Mouse (Mus musculus) Patski (cell line): ENCODE measurements at regions not wholly inside any gene's neighbourhood (a gene's known extent, or its start where the extent isn't known, plus 50 kb on each side); places are given as distances from the start of the nearest gene placed in this dataset.
"Not testable (repeated sequence)": the region's sequence is repeated elsewhere in the genome, so short reads cannot be mapped to it uniquely, and the experiment has no call there.

Experiments
- ATAC-seq: fragments of 100-300 bp; one replicate; pipeline ENCODE4 v1.8.0; 2021
- CTCF ChIA-PET: fragments of 350-600 bp; sonication (Branson Sonifier 250); formaldehyde crosslinking; loops from one replicate; lab custom pipeline; 2022; ENCODE audit warnings: inconsistent platforms; lab: Charles Lee
- POLR2A ChIA-PET: fragments of 350-600 bp; sonication (Branson Sonifier 250); formaldehyde crosslinking; loops from one replicate; lab custom pipeline; 2022; ENCODE audit warnings: antibody characterized with exemption, inconsistent platforms; lab: Charles Lee
- DNase-seq: peaks from one replicate; pipeline ENCODE4 v3.0.0-alpha.2; 2011; ENCODE audit warnings: low read depth, low spot score
- H3K27me3 ChIP-seq: fragments of 371-371 bp; one replicate; pipeline ENCODE4 v1.5.1; 2021
- CTCF ChIP-seq: fragments of 100-300 bp; IDR thresholded peaks from one replicate; pipeline ENCODE4 v1.5.1; 2021
- in situ Hi-C: fragments of 300-500 bp; cut with MboI; formaldehyde crosslinking; loops from 3 replicates; pipeline ENCODE4 v1.11.1; 2018; ENCODE audit warnings: low pct_unique_long_range_greater_than_20kb, mixed read lengths

DNA sequence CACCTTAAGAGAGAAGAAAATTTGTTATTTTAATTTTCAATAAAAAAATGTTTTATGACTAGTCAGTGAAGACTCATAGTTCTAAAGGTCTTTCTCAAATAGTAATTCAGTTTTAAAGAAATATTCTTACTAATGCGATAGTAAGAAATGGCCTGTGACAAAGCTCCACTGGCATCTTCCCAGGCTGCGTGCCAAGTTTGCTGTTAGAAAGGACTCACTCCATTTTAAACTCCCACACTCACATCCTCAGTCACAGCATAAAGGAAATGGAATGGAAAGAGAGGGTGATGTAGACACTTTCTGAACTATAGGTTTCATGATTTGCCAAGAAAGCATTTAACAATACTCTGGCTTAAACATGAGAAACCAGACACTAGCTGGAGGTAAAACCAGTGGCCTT lies 436.6 kb downstream of the Mei4 start:
- DNase-seq: peak; percentile 7
- no peak for ATAC-seq
- no peaks in the 10 kb centered on the region for H3K27me3 ChIP-seq
- ChIA-PET POLR2A (no interaction called here), CTCF (no interaction called here)
- TF ChIP-seq CTCF: no peak
- in situ Hi-C loops: no loop called here

GRCm38 (mm10) chr9:82306285-82306684 lies 442.8 kb downstream of the Mei4 start:
- ATAC-seq: peak; percentile 76
- ChIA-PET CTCF (no interaction called here), POLR2A (no interaction called here)
- in situ Hi-C loops: no loop called here
- H3K27me3 ChIP-seq: no peaks in the 10 kb centered on the region
- peak; percentile 15 for DNase-seq
- no peak for TF ChIP-seq CTCF

DNA sequence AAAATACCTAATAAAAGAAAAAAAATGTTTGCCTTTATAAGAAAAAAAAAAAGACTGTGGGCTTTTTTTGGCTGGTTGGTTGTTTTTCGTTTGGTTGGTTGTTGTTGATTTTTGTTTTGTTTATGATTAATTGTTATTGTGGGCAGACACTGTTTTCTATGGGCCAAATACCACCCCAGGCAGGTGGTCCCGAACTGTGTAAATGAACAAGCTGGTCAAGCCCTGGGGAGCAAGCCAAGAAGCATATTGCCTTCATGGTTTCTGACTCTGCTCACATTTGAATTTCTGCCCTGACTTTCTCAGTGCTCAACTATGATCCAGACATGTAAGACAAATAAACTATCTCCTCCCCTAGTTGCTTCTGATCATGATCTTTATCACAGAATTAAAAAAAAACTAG lies 449.0 kb downstream of the Mei4 start:
- POLR2A ChIA-PET: no interaction called here
- no peaks in the 10 kb centered on the region for H3K27me3 ChIP-seq
- no peak for TF ChIP-seq CTCF
- CTCF ChIA-PET: no interaction called here
- DNase-seq (no peak), ATAC-seq (no peak)
- in situ Hi-C loops: no loop called here

- H3K27me3 ChIP-seq: no peaks in the 10 kb centered on the region
- DNase-seq (no peak), ATAC-seq (no peak)
- TF ChIP-seq CTCF: no peak
- ChIA-PET CTCF (no interaction called here), POLR2A (no interaction called here)
- in situ Hi-C loops: no loop called here
Observed at GRCm38 (mm10) chr9:82340452-82340851, 477.0 kb downstream of the Mei4 start.

DNA sequence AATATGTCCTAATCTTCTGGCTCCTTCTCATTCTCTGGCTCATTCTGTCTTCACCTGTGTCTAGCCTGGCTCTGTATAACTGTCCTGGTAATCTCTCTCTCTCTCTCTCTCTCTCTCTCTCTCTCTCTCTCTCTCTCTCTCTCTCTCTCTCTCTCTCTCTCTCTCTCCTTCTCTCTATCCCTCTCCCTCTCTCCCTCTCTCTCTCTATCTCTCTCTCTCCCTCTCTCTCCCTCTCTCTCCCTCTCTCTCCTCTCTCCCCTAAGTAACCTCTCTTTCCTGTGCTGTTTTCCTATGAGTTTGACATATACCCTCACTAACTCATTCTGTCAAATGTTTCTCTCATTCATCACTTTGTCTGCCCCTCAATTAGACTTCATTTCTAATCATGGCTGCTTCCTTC lies 478.6 kb upstream of the Irak1bp1 start:
- POLR2A ChIA-PET, DNase-seq, in situ Hi-C loops, H3K27me3 ChIP-seq, CTCF ChIA-PET: not testable (repeated sequence)
- ATAC-seq: peak; percentile 90

DNA sequence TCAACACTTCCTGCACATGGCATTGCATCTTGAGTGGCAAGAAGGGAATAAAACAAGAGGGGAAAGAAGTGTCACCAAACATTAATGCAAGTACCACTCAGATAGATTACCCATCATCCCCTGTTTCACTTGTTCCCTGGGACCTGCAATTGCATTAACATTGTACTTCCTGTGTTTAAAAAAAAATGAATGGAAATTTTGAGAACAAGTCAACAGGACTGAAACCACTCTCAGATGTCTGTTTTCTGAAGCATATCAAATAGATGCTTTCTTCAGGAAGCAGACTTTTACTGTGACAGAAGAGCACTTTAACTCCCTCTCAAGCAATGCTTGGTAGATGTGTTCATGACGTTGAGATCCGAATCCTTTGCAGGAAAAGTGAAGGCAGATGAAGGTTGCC lies 469.8 kb upstream of the Irak1bp1 start:
- ATAC-seq (no peak), DNase-seq (no peak)
- no peak for TF ChIP-seq CTCF
- POLR2A ChIA-PET: no interaction called here
- CTCF ChIA-PET: no interaction called here
- peaks cover 2% of the 10 kb centered on the region for H3K27me3 ChIP-seq
- in situ Hi-C loops: no loop called here

DNA sequence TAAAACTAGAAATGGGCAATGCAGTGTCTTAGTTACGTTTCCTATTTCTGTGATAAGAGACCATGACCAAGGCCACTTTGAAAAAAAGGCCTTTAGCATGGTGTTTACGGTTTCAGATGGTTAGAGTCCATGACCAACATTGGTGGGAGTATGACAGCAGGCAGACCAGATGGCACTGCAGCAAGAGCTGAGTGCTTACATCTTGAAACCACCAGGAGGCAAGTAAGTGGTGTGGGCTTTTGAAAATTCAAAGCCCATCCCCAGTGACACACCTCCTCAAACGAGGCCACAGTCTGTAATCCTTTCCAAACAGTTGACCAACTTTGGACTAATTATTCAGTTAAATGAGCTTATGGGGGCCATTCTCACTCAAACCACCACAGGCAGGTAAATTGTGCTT lies 427.0 kb upstream of the Irak1bp1 start:
- H3K27me3 ChIP-seq: no peaks in the 10 kb centered on the region
- TF ChIP-seq CTCF: no peak
- in situ Hi-C loops: no loop called here
- ChIA-PET POLR2A (no interaction called here), CTCF (no interaction called here)
- DNase-seq (no peak), ATAC-seq (no peak)

DNA sequence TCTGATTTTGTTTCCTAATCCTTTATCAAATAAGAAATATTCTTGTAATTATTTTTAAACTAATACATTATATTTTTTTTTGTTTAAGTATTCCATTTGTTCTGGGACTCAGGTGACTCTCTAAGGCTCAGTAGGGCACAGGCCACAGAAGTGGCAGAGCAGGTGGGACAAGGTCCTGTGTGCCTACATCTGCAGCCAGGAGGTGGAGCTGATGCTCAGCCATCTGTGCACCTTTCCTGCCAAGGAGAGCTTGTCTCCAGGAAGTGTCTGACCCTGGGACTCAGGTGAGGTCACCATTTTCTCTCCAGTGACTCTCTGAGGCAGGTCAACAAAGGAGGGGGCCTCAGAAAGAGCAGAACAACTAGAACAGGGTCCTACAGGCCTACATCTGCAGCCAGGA lies 425.3 kb upstream of the Irak1bp1 start:
- peak; percentile 15 for TF ChIP-seq CTCF
- POLR2A ChIA-PET: no interaction called here
- DNase-seq (no peak), ATAC-seq (no peak)
- no peaks in the 10 kb centered on the region for H3K27me3 ChIP-seq
- CTCF ChIA-PET: no interaction called here
- in situ Hi-C loops: no loop called here

DNA sequence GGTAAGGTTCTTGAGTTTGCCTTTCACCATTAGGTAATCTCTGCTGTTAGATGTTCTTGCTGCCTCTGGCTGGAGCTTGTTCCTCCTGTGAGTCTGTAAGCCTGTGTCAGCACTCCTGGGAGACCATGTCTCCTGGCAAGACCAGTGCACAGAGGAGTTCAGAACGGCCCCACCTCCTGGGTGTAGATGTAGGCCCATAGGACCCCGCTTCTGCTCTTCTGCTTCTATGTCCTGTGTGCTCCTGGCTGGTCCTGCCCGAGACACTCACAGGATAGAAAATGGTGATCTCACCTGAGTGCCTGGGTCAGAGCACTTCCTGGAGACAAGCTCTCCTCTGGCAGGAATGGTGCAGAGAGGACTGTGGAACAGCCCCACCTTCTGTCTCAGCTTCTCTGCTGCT lies 422.2 kb upstream of the Irak1bp1 start:
- in situ Hi-C loops: no loop called here
- TF ChIP-seq CTCF: no peak
- H3K27me3 ChIP-seq: no peaks in the 10 kb centered on the region
- no peak for DNase-seq
- POLR2A ChIA-PET: no interaction called here
- CTCF ChIA-PET: no interaction called here
- ATAC-seq: no peak

DNA sequence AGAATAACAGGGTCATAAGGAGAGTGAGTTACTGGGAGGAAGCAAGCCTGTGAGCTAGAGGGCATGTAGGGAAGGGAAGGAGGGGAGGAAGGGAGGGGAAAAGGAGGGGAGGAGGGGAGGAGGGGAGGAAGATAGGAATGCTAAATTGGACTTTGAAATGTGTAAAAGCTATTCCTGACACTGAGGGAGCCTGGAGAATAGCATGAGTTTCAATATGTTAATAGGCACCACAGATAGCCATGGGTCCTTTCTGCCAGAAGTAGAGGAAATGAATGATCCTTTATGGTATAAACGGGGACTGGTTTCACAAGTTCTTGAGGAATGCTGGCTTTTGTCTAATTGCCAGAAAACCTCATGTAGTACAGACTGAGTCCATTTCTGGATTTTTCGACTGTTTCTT lies 420.4 kb upstream of the Irak1bp1 start:
- ChIA-PET CTCF (no interaction called here), POLR2A (no interaction called here)
- H3K27me3 ChIP-seq: no peaks in the 10 kb centered on the region
- DNase-seq: no peak
- ATAC-seq: no peak
- no peak for TF ChIP-seq CTCF
- in situ Hi-C loops: no loop called here
